Comparison of ENCODE assay signal across 1 mouse cellular context in the genomic region with DNA sequence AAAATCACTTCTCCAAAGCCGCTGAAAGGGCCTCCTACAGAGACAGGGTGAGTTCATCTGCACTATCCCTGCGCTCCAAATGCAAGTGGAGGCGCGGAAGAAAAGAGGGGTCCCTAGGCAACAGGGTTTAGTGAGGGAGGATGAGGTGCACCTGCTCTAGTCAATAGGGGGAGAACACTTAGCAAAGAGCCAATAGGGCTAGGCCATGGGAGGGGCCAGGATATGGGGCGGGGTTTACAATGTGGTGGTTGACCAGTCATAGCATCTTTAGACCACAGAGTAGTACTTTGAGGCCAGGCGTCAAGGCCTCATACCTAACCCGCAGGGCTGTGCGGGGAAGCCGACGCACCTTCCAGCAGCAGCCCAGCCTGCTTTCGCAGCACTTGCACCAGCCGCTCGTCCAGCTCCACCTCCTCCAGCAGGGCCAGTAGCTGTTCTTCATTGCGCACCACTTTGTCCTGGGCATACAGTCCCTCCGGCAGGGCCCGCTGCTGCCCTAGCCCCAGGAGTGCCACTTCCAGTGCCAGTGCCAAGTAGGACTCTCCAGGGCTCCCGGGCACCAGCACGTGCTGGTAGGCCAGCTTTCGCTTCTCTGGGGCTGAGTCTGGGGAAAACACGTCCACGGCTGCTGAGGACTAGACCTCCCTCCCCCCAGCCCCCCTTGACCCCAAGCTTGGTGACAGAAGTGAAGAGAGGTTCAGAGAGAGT.
TF ChIP-seq lines count a peak whose summit lies in the region.

No protein-coding gene starts in this region.

TF ChIP-seq in MEL, 35 proteins besides CTCF, POLR2A, EP300 and RAD21:
- TF ChIP-seq GATA1 (IDR thresholded peaks at IDR 0.05; ENCODE audit: low read depth, low read length) (no peak), HCFC1 (IDR thresholded peaks at IDR 0.05; ENCODE audit: low read depth, low read length) (no peak), MXI1 (IDR thresholded peaks at IDR 0.05; ENCODE audit: low read depth, low read length) (no peak), ZC3H11A (IDR thresholded peaks at IDR 0.05; ENCODE audit: low read depth, low read length) (no peak), MAZ (IDR thresholded peaks at IDR 0.05; ENCODE audit: low read depth, low read length) (no peak), POLR2AphosphoS2 (IDR thresholded peaks at IDR 0.05; ENCODE audit: low read length) (no peak), TAL1 (IDR thresholded peaks at IDR 0.05; ENCODE audit: low read length) (no peak)
